Mouse (Mus musculus): ENCODE results near the gene Gm48551. TPM values are rescaled to one million over a fixed set of nuclear protein-coding genes. Genes with fewer than 3 reads are reported as not detected.

Gene Gm48551
- polyA plus RNA-seq, 1 experiment from 2014 or later = 1.9 TPM

DNA sequence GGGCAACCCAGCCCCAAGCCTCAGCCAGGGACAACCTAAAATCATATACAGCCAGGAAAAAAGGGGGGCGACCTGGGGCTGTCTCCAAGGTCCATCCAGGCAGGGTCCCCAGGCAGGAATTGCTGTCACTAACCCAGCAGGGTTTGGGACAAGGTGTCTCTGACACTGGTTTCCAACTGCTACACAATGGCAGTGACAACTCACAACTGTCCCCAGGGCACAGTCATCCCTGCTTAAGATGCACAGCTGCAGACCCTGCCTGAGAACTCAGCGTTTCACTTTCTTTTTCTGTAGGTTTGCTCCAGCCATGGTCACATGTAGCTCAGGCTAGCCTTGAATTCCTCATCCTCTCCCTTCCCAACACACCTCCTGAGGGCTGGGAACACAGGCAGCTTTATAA, 44.8 kb downstream of the Gm48551 start:
- Histone ChIP-seq H3K4me1 (replicated peaks; ENCODE audit: insufficient read depth, low read length) (peaks cover 31% of the 10 kb centered on the region), H3K9me3 (replicated peaks; ENCODE audit: low read length) (no peaks in the 10 kb centered on the region), H3K36me3 (ENCODE audit: insufficient read depth, low read length) (no peaks in the 10 kb centered on the region), H3K27ac (no peak overlapping the region), H3K4me2 (ENCODE audit: low read length) (peak overlapping the region; percentile 87; the same call in 1 of the 2 replicates), H3K9ac (ENCODE audit: low read depth, low read length) (no peak overlapping the region), H3K4me3 (replicated peaks; ENCODE audit: low read depth, low read length) (no peak overlapping the region), H3K27me3 (ENCODE audit: insufficient read depth, low read length) (no peaks in the 10 kb centered on the region)
- no peak for TF ChIP-seq CTCF (IDR thresholded peaks at IDR 0.05; ENCODE audit: low read depth)
- 43% methylated on average over 2 of the region's 2 CpGs for WGBS
- DNase-seq (ENCODE audit: low spot score) (no peak), ATAC-seq (replicated peaks; ENCODE audit: low FRiP score, low read depth) (no peak)

DNA sequence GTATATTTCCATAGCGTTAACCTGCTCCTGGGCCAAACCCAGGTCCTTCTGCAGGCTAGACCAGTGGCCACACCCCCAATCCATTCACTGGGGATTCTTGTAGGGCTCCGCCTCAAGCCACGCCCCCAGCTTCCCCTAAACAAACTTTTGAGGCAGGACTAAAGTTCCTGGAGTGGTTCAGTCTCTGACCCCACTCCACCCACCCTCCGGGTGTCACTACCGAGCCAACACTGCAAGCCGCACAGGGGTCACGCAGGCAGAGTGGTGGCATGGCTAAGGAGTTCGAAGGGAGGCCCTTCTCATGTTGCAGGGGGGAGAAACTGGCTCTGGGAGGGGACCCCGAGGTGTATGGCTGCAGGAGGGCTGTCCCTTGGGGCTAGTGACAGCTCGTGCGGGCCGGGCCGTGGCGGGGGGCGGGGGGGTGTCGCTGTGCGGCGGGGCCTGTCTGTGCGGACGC, 45.4 kb downstream of the Gm48551 start:
- H3K9me3 ChIP-seq (replicated peaks; ENCODE audit: low read length) = no peaks in the 10 kb centered on the region
- peak overlapping the region; percentile 86 for H3K9ac ChIP-seq (ENCODE audit: low read depth, low read length)
- H3K4me3 ChIP-seq (replicated peaks; ENCODE audit: low read depth, low read length) = peak overlapping the region; percentile 81
- peak; percentile 15; the same call in 1 of the 2 replicates for TF ChIP-seq CTCF (IDR thresholded peaks at IDR 0.05; ENCODE audit: low read depth)
- H3K36me3 ChIP-seq (ENCODE audit: insufficient read depth, low read length) = no peaks in the 10 kb centered on the region
- peak overlapping the region; percentile 97 for H3K27ac ChIP-seq
- H3K4me2 ChIP-seq (ENCODE audit: low read length) = peak overlapping the region; percentile 87
- DNase-seq (ENCODE audit: low spot score) = peak; percentile 96
- peaks cover 28% of the 10 kb centered on the region for H3K4me1 ChIP-seq (replicated peaks; ENCODE audit: insufficient read depth, low read length)
- peak; percentile 19 for ATAC-seq (replicated peaks; ENCODE audit: low FRiP score, low read depth)
- 1% methylated on average over 20 of the region's 20 CpGs for WGBS
- no peaks in the 10 kb centered on the region for H3K27me3 ChIP-seq (ENCODE audit: insufficient read depth, low read length)

DNA sequence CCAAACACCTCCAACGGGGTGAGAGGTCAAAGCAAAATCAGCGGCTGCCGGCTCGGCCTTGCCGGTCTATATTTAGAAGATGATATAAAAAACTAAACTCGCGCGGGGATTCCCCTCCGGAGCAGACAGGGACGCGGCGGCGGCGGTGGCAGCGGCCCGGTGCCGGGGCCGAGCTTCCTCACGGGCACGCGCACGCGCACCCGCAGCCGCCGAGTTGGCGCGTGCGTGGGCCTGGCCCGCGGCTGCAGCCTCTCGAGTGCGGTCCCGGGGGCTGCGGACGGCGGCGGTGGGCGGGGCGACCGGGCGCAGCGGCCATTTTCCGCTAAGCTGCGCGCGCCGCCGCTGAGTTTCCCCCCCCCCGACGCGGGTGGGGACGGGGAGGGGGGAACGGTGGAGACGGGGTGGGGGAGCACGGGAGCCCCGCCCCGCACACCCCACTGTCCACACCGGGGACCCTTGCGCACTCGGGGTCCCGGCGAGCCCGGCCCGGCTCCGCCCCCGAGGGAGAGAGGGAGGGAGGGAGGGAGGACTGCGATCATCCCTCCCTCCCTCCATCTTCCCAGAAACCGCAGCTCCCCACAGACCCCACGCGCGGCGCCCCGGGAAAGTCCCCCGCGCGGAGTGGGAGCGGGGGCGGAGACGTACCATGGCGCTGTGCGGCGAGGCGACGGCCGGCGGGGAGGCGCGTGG, 46.0 kb downstream of the Gm48551 start:
- peaks cover 22% of the 10 kb centered on the region for H3K4me1 ChIP-seq (replicated peaks; ENCODE audit: insufficient read depth, low read length)
- ATAC-seq (replicated peaks; ENCODE audit: low FRiP score, low read depth) = 0 out of 2 replicates have a peak, but pooled peaks have one; percentile 3

DNA sequence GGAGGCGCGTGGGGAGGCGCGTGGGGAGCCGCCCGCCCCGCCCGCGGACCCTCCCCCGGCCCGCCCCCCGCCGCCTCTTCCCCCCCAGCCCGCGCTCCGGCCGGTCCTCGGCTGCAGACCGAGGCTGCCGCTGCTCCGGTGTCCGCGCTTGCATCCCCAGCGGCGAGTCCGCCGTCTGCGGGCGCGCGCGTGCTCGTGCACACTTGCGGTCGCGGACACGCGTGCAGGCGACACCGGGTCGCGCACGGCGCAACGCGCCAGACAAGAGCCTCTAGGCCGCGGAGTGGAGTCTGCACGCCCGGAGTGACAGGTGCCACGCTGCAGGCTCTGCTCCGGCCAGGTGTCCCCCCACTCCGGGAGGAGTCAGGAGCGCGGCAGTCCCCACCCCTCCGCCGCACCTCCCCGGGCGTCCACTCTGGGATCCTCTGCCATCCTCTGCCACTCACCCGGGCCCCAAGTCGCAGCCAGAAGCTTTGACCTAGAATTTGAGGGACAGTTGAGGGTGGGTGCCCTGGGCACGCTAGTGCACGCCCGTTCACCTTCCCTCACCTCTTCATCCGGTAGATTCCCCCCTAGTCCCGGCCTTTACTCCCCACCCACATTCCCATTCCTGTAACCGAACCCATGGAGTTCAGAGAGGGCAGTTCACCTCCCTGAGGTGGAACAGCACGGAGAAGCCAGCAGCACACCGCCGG, 46.7 kb downstream of the Gm48551 start:
- H3K27ac ChIP-seq = peak overlapping the region; percentile 97
- under 1% methylated on average over 57 of the region's 70 CpGs for WGBS
- no peak for DNase-seq (ENCODE audit: low spot score)
- H3K36me3 ChIP-seq (ENCODE audit: insufficient read depth, low read length) = no peaks in the 10 kb centered on the region
- ATAC-seq (replicated peaks; ENCODE audit: low FRiP score, low read depth) = peak; percentile 4
- TF ChIP-seq CTCF (IDR thresholded peaks at IDR 0.05; ENCODE audit: low read depth) = no peak
- H3K4me3 ChIP-seq (replicated peaks; ENCODE audit: low read depth, low read length) = peak overlapping the region; percentile 81
- peak overlapping the region; percentile 87 for H3K4me2 ChIP-seq (ENCODE audit: low read length)
- H3K27me3 ChIP-seq (ENCODE audit: insufficient read depth, low read length) = no peaks in the 10 kb centered on the region
- peak overlapping the region; percentile 86 for H3K9ac ChIP-seq (ENCODE audit: low read depth, low read length)
- H3K4me1 ChIP-seq (replicated peaks; ENCODE audit: insufficient read depth, low read length) = peaks cover 16% of the 10 kb centered on the region; the same call in 1 of the 2 replicates
- H3K9me3 ChIP-seq (replicated peaks; ENCODE audit: low read length) = no peaks in the 10 kb centered on the region

More for the DNA sequence above, 46.0 kb downstream of the Gm48551 start:
- TF ChIP-seq CTCF (IDR thresholded peaks at IDR 0.05; ENCODE audit: low read depth) = no peak
- Histone ChIP-seq H3K27ac (peak overlapping the region; percentile 97), H3K4me2 (ENCODE audit: low read length) (peak overlapping the region; percentile 87), H3K36me3 (ENCODE audit: insufficient read depth, low read length) (no peaks in the 10 kb centered on the region), H3K9ac (ENCODE audit: low read depth, low read length) (peak overlapping the region; percentile 86), H3K27me3 (ENCODE audit: insufficient read depth, low read length) (no peaks in the 10 kb centered on the region), H3K4me3 (replicated peaks; ENCODE audit: low read depth, low read length) (peak overlapping the region; percentile 81), H3K9me3 (replicated peaks; ENCODE audit: low read length) (no peaks in the 10 kb centered on the region)
- DNase-seq (ENCODE audit: low spot score) = peak; percentile 78
- under 1% methylated on average over 55 of the region's 89 CpGs for WGBS

DNA sequence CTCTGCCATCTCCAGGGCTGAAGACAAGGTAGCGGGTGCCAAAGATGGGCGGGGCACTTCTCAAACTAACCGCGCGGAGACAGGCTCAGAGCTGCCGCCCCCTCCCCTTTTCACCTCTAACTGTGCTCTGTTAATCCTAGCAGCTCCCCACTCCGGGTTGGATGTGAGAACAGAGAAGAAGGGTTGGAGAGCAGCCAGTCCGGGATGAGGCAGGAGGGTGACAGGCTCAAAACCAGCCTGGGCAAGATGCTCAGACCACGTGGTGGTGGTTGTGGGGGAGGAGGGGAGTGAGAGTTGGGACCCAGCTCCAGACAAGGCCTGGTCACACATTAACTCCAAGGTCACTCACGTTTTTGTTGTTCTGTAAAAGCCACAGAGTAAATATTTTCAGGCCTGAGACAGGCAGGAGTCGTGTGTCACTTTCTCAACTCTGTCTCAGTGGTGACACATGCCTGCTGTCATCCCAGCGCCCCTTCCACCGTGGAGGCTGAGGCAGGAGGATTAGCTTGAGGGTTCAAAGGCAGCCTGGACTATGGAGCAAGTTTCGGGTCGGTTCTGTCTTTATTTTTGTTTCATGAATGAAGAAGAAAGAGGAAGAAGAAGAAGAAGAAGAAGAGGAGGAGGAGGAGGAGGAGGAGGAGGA, 47.4 kb downstream of the Gm48551 start:
- no peak overlapping the region for H3K4me3 ChIP-seq (replicated peaks; ENCODE audit: low read depth, low read length)
- 22% methylated on average over 15 of the region's 15 CpGs for WGBS
- DNase-seq (ENCODE audit: low spot score) = peak; percentile 56

More for the DNA sequence above, 47.4 kb downstream of the Gm48551 start:
- peak; percentile 22 for ATAC-seq (replicated peaks; ENCODE audit: low FRiP score, low read depth)
- Histone ChIP-seq H3K27ac (peak overlapping the region; percentile 97), H3K4me1 (replicated peaks; ENCODE audit: insufficient read depth, low read length) (peaks cover 16% of the 10 kb centered on the region; the same call in 1 of the 2 replicates), H3K4me2 (ENCODE audit: low read length) (peak overlapping the region; percentile 87), H3K36me3 (ENCODE audit: insufficient read depth, low read length) (no peaks in the 10 kb centered on the region), H3K27me3 (ENCODE audit: insufficient read depth, low read length) (no peaks in the 10 kb centered on the region), H3K9me3 (replicated peaks; ENCODE audit: low read length) (no peaks in the 10 kb centered on the region), H3K9ac (ENCODE audit: low read depth, low read length) (no peak overlapping the region)
- TF ChIP-seq CTCF (IDR thresholded peaks at IDR 0.05; ENCODE audit: low read depth) = no peak

Measured in kidney, postnatal 0 days (tissue).